Mouse (Mus musculus) liver, embryonic 14.5 days (tissue): ENCODE results near the gene Bloc1s2. TPM values are rescaled to one million over a fixed set of nuclear protein-coding genes. Genes with fewer than 3 reads are reported as not detected.

Source experiments
- ATAC-seq: fragments of 200-750 bp; cut with Nextera tagmentation; 2 replicates; pipeline ENCODE4 v1.8.0; 2017; ENCODE audit warnings: moderate number of reproducible peaks, mild to moderate bottlenecking, moderate library complexity; ENCODE audit not compliant: insufficient read depth
- DNase-seq, 3 experiments: peaks; one replicate each; pipeline ENCODE4 v3.0.0-alpha.2; 2012 to 2013; ENCODE audit warnings: low read depth in 3 of 3, low spot score in 3 of 3
- H3K27ac ChIP-seq: fragments of 300-500 bp; sonication (generic); 2 replicates; pipeline ENCODE4 v1.5.1; 2014; ENCODE audit warnings: moderate library complexity, mild to moderate bottlenecking, control low read depth, inconsistent platforms
- H3K27me3 ChIP-seq: fragments of 300-500 bp; sonication (generic); 2 replicates; pipeline ENCODE4 v1.6.1; 2014; ENCODE audit warnings: mild to moderate bottlenecking, low read length, moderate library complexity; ENCODE audit not compliant: control insufficient read depth, insufficient read depth
- H3K36me3 ChIP-seq: fragments of 300-500 bp; sonication (generic); replicated peaks from 2 replicates; pipeline ENCODE4 v1.6.1; 2014; ENCODE audit warnings: low read depth; ENCODE audit not compliant: control insufficient read depth, insufficient read depth
- H3K4me1 ChIP-seq, 2 experiments: fragments of 200-500 bp in 1 of 2; fragments of 300-500 bp in 1 of 2; sonication (generic) in 1 of 2; replicated peaks; 2 replicates each; pipeline ENCODE4 v1.6.1; 2012 to 2014; ENCODE audit warnings: antibody characterized with exemption in 1 of 2, inconsistent platforms in 1 of 2, low read length in 1 of 2; ENCODE audit not compliant: control insufficient read depth in 2 of 2, insufficient read depth in 2 of 2
- H3K4me2 ChIP-seq: fragments of 300-500 bp; sonication (generic); 2 replicates; pipeline ENCODE4 v1.6.1; 2014; ENCODE audit warnings: low read depth, mild to moderate bottlenecking, control low read depth, moderate library complexity
- H3K4me3 ChIP-seq, 2 experiments: fragments of 200-500 bp in 1 of 2; fragments of 300-500 bp in 1 of 2; sonication (generic) in 1 of 2; 2 replicates each; pipeline ENCODE4 v1.5.1; 2012 to 2014; ENCODE audit warnings: low read depth in 2 of 2, low read length in 2 of 2, mild to moderate bottlenecking in 2 of 2, control low read depth in 1 of 2, inconsistent platforms in 1 of 2, moderate library complexity in 1 of 2; ENCODE audit not compliant: insufficient read depth in 1 of 2
- H3K9ac ChIP-seq: fragments of 300-500 bp; sonication (generic); replicated peaks from 2 replicates; pipeline ENCODE4 v1.6.1; 2014; ENCODE audit warnings: mild to moderate bottlenecking, control low read depth, moderate library complexity
- H3K9me3 ChIP-seq: fragments of 300-500 bp; sonication (generic); 2 replicates; pipeline ENCODE4 v1.6.1; 2016; ENCODE audit warnings: low read length, mixed read lengths; ENCODE audit not compliant: control insufficient read depth
- CTCF ChIP-seq: IDR thresholded peaks from 2 replicates; pipeline ENCODE4 v1.5.1; 2016; ENCODE audit warnings: antibody characterized with exemption, low read depth, control low read depth
- EP300 ChIP-seq: IDR thresholded peaks from 2 replicates; pipeline ENCODE4 v1.6.1; 2016; ENCODE audit warnings: antibody characterized with exemption, low read depth
- WGBS: fragments of 180-500 bp; shearing (Covaris S2); extraction: QIAGEN DNeasy Blood & Tissue Kit; methylation state at CpG from one replicate; pipeline ENCODE4 v1.1.7; 2014; ENCODE audit not compliant: insufficient replicate concordance; 5-methylcytosine and 5-hydroxymethylcytosine counted together
- polyA plus RNA-seq, 2 experiments: library from polyadenylated mRNA; depleted of rRNA in 1 of 2; stranded (reverse) in 1 of 2; unstranded in 1 of 2; fragments of >200 nt; fragmentation: Nextera tagmentation in 1 of 2; extraction: Ambion mirVana in 1 of 2; gene quantifications; 2 replicates each; pipeline versions ENCODE4 v1.2.1 to v1.2.3; 2012 to 2014

Bloc1s2 gene
- polyA plus RNA-seq, 2 experiments = 28.1 to 45.0 TPM

- H3K27ac ChIP-seq = no peak overlapping the region
- DNase-seq (no peak), ATAC-seq (no peak)
- no peak overlapping the region for H3K4me2 ChIP-seq
- WGBS = 63% methylated on average over 3 of the region's 3 CpGs
- no peaks in the 10 kb centered on the region for H3K9me3 ChIP-seq
- H3K36me3 ChIP-seq = no peaks in the 10 kb centered on the region
- H3K27me3 ChIP-seq = no peaks in the 10 kb centered on the region; the same call in 1 of the 2 replicates
- no peak overlapping the region for H3K4me3 ChIP-seq
- no peaks in the 10 kb centered on the region for H3K4me1 ChIP-seq
- H3K9ac ChIP-seq = no peak overlapping the region
- TF ChIP-seq CTCF (no peak), EP300 (no peak)
Observed at GRCm38 (mm10) chr19:44159386-44159785, 13.1 kb upstream of the Bloc1s2 start.

DNA sequence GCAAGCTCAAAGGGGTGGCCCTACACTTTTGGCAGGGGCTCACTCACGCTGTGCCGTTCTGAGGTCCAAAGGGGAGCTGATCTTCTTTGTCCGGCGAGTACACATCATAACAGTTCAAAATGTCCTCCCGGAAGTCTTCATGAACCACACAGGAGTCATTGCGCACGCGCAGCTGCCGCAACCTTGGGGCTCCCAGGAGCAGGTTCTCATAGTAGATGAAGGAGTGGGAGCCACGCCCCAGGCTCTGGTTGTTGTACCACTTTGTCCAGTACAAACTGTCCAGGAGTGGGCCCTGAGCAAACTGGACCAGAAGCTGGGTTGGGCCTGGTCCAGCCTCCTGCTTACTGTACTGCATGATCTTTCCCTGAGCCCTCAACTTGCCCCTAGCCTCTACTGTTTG is 10.8 kb upstream of the Bloc1s2 start:
- TF ChIP-seq CTCF (no peak), EP300 (no peak)
- DNase-seq = no peak
- no peak overlapping the region for H3K4me3 ChIP-seq
- H3K9me3 ChIP-seq = no peaks in the 10 kb centered on the region
- no peak overlapping the region for H3K27ac ChIP-seq
- H3K4me1 ChIP-seq = no peaks in the 10 kb centered on the region
- H3K27me3 ChIP-seq = no peaks in the 10 kb centered on the region; the same call in 1 of the 2 replicates
- no peaks in the 10 kb centered on the region for H3K36me3 ChIP-seq
- 81% methylated on average over 10 of the region's 10 CpGs for WGBS
- no peak overlapping the region for H3K9ac ChIP-seq
- no peak for ATAC-seq
- H3K4me2 ChIP-seq = no peak overlapping the region

- WGBS = 68% methylated on average over 5 of the region's 5 CpGs
- DNase-seq (no peak), ATAC-seq (no peak)
- no peak overlapping the region for H3K9ac ChIP-seq
- H3K9me3 ChIP-seq = no peaks in the 10 kb centered on the region
- H3K4me2 ChIP-seq = no peak overlapping the region
- H3K27me3 ChIP-seq = no peaks in the 10 kb centered on the region; the same call in 1 of the 2 replicates
- H3K4me1 ChIP-seq = no peaks in the 10 kb centered on the region
- TF ChIP-seq EP300 (no peak), CTCF (no peak)
- no peak overlapping the region for H3K27ac ChIP-seq
- no peak overlapping the region for H3K4me3 ChIP-seq
- H3K36me3 ChIP-seq = no peaks in the 10 kb centered on the region
Observed at GRCm38 (mm10) chr19:44153781-44154180, 7.5 kb upstream of the Bloc1s2 start.

- DNase-seq (no peak), ATAC-seq (no peak)
- Histone ChIP-seq H3K9ac (no peak overlapping the region), H3K36me3 (no peaks in the 10 kb centered on the region), H3K4me1 (peaks cover 8 to 11% of the 10 kb centered on the region in 2 experiments; a peak in 3 of 4 replicates), H3K4me3 (no peak overlapping the region), H3K27ac (no peak overlapping the region), H3K4me2 (no peak overlapping the region), H3K27me3 (no peaks in the 10 kb centered on the region), H3K9me3 (no peaks in the 10 kb centered on the region)
- WGBS = 53% methylated on average over 2 of the region's 2 CpGs
- TF ChIP-seq CTCF = no peak
- TF ChIP-seq EP300 = no peak
Observed at GRCm38 (mm10) chr19:44148991-44149390, 2.7 kb upstream of the Bloc1s2 start.

GRCm38 (mm10) chr19:44148345-44148744 is 2.1 kb upstream of the Bloc1s2 start:
- Histone ChIP-seq H3K27me3 (no peaks in the 10 kb centered on the region), H3K27ac (no peak overlapping the region), H3K4me2 (no peak overlapping the region), H3K36me3 (no peaks in the 10 kb centered on the region), H3K9ac (no peak overlapping the region), H3K9me3 (no peaks in the 10 kb centered on the region), H3K4me3 (no peak overlapping the region), H3K4me1 (peaks cover 8 to 11% of the 10 kb centered on the region in 2 experiments; a peak in 3 of 4 replicates)
- 25% methylated on average over 2 of the region's 2 CpGs for WGBS
- ATAC-seq (no peak), DNase-seq (no peak)
- TF ChIP-seq CTCF = peak; percentile 48
- no peak for TF ChIP-seq EP300
